Mouse (Mus musculus): ENCODE data around the gene Cyp2r1.
"Not testable (repeated sequence)": the region's sequence is repeated elsewhere in the genome, so short reads cannot be mapped to it uniquely, and the experiment has no call there.

Cyp2r1 gene

DNA sequence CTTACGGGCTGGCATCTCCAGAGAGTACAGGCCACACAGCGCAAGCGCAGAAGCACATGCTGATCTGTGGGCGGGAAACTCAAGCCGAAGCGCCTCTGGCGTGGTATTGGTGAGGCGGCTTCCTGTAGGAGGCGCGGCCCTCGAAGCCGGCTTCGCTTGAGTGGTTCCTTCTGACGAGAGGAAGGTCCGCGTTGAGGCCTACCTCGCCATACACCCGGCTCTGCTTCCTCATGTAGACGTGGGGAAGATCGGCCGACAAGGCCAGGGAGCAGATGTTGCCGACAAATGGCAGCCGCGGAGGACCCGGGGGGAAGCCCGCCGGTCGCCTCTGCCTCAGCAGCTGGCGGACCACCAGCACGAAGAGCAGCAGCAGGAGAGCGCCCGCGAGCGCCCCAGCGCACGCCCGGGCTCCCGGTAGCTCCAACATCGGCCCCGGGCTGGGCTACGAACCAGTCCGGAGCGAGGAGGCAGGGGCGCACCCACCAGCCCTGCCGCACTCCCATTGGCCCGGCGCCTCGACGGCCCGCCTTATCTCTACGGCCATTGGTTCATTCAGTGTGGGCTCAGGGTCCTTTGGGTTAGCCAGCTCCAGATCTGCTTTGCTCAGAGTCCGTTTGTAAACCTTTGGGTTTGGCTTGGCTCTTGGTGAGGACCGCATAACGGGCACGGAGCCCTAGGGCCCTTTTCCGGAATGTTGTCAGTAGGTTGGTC lies at the start of gene Cyp2r1:
Cyp2r1 (minus strand) TSS at position 442 of the 711 bp plus-strand sequence.
- DNase-seq (ENCODE audit: low spot score in 2 of 2): peak; percentile 75 to 76

GRCm38 (mm10) chr7:114594391-114594790 lies 31.6 kb upstream of the Cyp2r1 start:
- not testable (repeated sequence) for DNase-seq (ENCODE audit: low spot score in 2 of 2)

DNA sequence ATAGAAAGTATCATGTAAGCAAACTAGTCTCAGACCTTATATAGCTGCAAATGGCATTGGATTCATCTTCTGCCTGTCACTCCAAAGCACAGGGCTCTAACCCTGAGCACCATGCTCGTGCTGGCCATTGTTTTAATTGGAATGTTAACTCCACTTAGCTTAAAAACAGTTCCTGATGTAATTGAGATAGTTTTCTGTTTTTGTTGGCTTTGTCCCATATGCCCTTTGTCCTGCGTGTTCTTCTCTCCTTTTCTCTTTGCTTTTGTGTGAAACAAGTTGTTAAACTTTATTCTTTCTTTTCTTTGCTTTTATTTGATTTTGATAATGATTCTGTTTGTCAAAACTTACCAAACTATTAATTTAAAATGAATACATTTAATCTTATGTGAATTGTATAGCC lies 19.7 kb upstream of the Cyp2r1 start:
- no peak for DNase-seq (ENCODE audit: low spot score in 2 of 2)

- DNase-seq (ENCODE audit: low spot score in 2 of 2): no peak
These were observed 18.4 kb upstream of the Cyp2r1 start for GRCm38 (mm10) chr7:114581200-114581599.

DNA sequence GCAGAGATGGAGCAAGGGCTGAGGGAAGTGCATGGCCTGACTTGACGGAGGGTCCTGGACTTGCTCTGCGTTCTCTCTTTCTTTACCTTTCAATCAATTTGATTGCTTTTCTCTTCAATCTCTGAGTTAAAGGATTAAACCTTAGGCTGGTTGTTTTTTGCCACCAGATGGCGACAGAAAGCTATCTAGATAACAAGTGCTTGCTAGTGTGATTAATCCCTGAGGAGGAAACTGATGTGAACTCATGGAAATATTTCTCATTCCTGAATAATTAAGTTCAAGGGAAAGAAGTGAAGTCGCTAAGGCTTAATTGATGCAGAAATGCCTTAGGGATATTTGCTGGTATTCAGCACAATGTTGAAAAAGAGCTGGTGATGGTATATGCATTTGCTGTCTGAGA lies 17.7 kb upstream of the Cyp2r1 start:
- peak in 1 of 2 experiments; percentile 54 for DNase-seq (ENCODE audit: low spot score in 2 of 2)

- DNase-seq (ENCODE audit: low spot score in 2 of 2): no peak
These were observed 14.9 kb upstream of the Cyp2r1 start for GRCm38 (mm10) chr7:114577665-114578064.

- no peak for DNase-seq (ENCODE audit: low spot score in 2 of 2)
These were observed 14.2 kb upstream of the Cyp2r1 start for GRCm38 (mm10) chr7:114576931-114577330.

GRCm38 (mm10) chr7:114573866-114574265 lies 11.1 kb upstream of the Cyp2r1 start:
- DNase-seq (ENCODE audit: low spot score in 2 of 2): not testable (repeated sequence)

DNA sequence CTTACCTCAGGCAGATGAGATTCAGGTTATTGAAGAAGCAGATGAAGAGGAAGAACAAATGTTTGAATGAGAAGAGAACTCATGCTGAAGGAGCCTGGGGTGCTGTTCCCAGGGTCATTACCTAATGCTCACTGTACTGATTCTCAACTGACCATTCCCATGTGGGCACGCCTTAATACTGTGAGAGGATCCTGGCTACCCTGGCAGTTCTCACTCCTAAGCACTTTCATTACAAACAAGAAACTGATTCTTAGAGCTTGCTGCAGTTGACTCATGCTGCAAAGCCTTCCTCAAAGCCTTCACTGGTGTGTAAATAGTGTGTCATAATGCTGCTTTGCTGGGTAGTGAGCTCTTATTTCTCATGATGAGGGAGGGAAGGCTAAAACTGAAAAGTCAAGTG lies 26.6 kb downstream of the Cyp2r1 start:
- DNase-seq (ENCODE audit: low spot score in 2 of 2): no peak

DNA sequence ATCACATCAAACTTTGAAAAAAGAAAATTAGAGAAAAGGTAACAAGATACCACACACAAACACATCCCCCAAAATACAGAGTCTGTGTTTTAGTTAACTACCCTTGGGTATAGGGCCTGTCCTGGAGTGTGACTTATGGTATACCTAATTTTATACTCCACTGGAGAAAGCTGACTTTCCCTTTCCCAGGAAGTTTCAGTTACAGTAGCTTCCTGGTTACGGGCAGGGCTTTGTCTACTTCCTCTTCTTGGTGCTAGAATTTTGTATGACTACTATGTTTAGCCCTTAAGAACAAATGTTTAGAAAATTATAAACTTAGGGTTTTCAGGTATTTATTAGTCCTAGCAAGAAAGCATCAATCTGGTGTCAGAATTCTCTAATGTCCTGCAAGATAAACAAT lies 36.5 kb downstream of the Cyp2r1 start:
- DNase-seq (ENCODE audit: low spot score in 2 of 2): no peak

GRCm38 (mm10) chr7:114520122-114520521 lies 42.6 kb downstream of the Cyp2r1 start:
- no peak for DNase-seq (ENCODE audit: low spot score in 2 of 2)

DNA sequence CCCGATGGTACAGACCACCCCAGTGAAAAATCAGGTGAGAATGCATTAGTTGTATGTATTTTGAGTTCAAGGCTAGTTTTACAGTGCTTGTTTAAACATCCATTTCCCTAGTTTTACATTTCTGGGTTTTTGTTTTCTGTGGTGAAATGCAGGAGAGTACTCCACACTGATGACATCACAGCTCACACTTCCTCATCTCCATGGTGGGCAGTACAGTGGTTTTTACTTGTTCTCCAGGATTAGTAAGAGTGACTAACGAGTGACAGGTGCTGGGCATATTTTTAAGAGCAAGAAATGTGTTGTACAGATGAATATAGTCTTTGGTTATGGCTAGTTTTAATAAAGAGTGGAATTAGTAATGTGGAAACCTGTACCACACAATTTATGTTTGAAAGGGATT lies 53.9 kb downstream of the Cyp2r1 start:
- DNase-seq (ENCODE audit: low spot score in 2 of 2): no peak
